Mouse (Mus musculus) adrenal gland, adult 18-20 months (tissue): Measurements from ENCODE around the gene Lekr1. TPM values are rescaled to one million over a fixed set of nuclear protein-coding genes. Genes with fewer than 3 reads are reported as not detected.
A peak's percentile ranks its signal among the peaks of the same experiment; 100 is the strongest.

ENCODE experiments used
- DNase-seq, 2 experiments: peaks; one replicate each; pipeline ENCODE4 v3.0.0; 2021 to 2022; ENCODE audit warnings: low spot score in 2 of 2
- microRNA-seq, 2 experiments: library from miRNA; unstranded; fragments of <30 nt; microRNA quantifications; one replicate each; pipeline ENCODE4 v1.2.0; 2021; ENCODE audit warnings: borderline number of aligned reads in 2 of 2
- total RNA-seq, 2 experiments: library from RNA; stranded (reverse); gene quantifications; 1 replicate in 1 of 2; 2 replicates in 1 of 2; pipeline ENCODE4 v1.2.3; 2021

Lekr1 gene
- total RNA-seq, 2 experiments from 2014 or later: 2.5 to 3.1 TPM

DNA sequence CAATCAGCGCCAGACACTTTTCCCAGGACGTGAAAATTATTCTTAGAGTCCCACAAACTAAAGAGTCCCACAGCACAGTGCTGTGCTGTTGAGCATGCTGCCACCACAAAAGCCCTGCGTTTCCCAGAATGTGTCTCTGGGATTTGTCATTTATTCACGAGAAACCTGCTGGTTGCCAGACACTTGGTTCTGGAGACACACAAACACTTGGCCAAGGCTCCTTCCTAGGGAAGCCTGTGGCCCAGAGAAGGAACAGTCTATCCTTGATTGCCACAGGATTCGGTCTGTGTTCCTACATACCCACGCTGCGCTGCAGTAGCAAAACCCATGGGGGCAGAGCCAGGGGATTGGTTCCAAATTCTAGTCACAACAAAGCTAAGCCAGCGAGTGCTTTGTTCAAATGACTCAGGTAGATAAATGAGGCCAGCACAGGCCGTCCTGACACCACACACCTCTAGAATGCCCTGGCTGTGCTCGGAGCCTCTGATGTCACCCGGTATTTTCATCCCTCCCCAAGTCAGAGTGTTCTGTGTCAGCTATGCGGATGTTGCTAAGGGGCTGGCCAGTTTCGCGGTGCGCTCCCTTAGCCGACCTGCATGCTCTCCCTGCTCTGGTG, 197.8 kb downstream of the Lekr1 start:
- no peak for DNase-seq

DNA sequence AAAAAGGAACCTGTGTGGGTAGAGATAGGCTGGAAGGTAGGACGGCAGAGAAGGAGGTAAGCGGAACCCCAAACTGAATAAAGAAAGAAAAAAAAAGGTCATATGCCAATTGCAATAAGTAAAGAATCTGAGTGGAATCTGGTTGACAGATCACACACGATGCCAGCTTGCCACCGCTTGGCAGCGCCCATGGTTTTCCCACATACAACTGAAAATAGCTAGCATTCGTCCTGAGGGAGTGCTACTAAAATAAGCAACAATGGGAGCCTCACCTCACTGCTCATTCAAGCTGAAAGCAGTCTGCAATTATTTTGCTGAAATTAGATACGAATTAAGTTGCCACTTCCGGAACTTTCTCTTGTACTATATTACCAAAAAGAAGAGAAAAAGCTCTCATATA, 202.9 kb downstream of the Lekr1 start:
- no peak for DNase-seq

- no peak for DNase-seq
These were observed 203.7 kb downstream of the Lekr1 start for GRCm38 (mm10) chr3:65869724-65870123.

DNA sequence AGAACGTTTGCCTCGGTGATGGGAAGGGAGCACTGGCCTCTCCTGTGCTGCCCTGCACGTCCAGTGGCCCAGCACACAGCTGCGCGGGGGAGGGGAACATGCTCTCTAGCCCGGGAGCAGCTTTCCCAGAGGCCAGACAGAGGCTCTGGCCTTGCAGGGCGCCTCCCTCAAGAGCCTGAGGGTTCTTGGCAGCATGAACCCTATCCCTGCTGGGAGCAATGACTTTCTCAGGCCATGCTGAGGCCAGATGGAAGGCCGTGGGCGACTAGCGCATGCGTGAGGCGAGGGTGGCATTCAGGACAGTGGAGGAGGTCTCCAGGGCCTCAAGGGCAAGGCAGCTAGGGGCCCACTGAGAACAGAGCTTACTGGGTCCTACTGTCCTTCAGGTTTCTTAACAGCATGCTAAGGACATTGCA, 205.2 kb downstream of the Lekr1 start:
- peak; percentile 44 to 52 for DNase-seq

DNA sequence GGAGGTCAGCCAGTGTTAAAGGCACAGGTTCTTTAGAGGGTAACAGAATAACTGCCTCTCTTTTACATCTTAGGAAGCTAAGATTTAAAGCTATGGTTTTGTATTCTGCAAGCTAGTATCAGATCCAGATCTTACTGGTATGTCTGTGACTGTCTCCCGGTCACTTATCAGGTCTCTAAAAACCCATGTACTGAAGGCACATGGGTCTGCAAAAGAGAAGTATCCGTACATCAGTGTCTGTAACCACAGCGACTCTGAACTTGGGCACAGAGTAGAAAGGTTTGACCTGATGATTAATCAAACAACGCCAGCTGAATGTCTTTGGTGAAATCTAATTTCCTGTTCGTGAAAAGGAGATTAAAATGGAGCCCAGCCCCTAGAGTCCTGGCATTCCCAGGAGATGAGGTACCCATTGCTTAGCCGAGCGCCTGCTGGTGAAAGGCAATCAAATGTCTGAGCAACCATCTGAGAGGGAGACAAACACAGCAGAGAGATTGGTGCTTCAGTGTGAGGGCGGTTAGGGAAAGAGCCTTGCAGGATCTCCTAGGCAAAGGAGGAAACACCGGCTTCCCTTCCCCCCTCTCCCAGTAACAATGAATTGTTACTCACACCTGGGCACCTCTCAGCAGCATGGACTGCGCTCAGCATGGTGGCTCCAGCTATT, 205.7 kb downstream of the Lekr1 start:
- DNase-seq: no peak

- DNase-seq: no peak
These were observed 207.2 kb downstream of the Lekr1 start for GRCm38 (mm10) chr3:65873093-65873830.

Small RNA genes lying within 50 kb of the gene (microRNA-seq; reads per million reads assigned to microRNA genes)
- gene Mir8120: 1.9 to 4.3 reads per million in 2 experiments

Other genes with a start within 250 kb of the Lekr1 start
- gene Tiparp, start 137.8 kb upstream of the Lekr1 start, total RNA-seq: 10 to 100 TPM; 13.8 to 21.6 TPM